Mouse (Mus musculus): ENCODE results near the gene Olfr545. TPM values are rescaled to one million over a fixed set of nuclear protein-coding genes. Genes with fewer than 3 reads are reported as not detected.
A peak's percentile ranks its signal among the peaks of the same experiment; 100 is the strongest.

Gene Olfr545
- total RNA-seq, 1 experiment from 2014 or later: not detected

DNA sequence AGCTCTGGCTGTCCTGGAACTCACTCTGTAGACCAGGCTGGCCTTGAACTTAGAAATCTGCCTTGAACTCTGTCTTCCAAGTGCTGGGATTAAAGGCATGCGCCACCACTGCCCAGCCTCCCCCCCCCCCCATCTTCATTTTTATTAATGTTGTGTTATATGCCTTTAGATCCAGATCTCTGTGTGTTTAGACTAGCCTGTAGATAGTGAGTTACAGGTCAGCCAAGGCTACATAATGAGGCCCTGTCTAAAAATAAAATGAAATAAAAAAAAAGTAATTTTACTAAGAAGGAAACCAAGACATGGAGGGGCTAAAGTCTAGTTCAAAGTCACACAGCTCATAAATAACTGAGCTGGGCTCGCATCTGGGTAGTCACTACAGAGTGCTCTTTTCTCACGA, 20.4 kb downstream of the Olfr545 start:
- DNase-seq: no peak

- no peak for DNase-seq
These were observed 20.9 kb downstream of the Olfr545 start for GRCm38 (mm10) chr7:102478425-102478824.

GRCm38 (mm10) chr7:102477377-102477776, 22.0 kb downstream of the Olfr545 start:
- no peak for DNase-seq

DNA sequence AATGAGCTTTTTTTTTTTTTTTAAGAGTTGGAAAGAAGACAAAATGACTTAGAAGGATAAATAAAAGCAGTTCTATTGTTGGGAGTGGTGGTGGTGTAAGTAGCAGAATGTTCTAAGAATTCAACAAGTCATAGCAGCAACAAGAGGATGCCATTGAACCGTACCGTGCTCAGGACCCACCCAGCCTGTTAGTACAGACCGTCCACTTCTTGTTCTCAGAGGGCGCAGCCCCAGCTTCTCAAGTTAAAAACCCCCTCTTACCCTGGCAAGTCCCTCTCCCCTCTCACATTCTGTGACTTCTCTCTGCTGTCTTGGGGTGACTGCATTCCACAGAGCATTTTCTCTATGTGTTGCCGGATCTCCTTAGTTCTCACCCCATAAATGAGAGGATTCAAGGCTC, 22.8 kb downstream of the Olfr545 start:
- DNase-seq: no peak

GRCm38 (mm10) chr7:102472675-102473074, 26.7 kb downstream of the Olfr545 start:
- DNase-seq: no peak

DNA sequence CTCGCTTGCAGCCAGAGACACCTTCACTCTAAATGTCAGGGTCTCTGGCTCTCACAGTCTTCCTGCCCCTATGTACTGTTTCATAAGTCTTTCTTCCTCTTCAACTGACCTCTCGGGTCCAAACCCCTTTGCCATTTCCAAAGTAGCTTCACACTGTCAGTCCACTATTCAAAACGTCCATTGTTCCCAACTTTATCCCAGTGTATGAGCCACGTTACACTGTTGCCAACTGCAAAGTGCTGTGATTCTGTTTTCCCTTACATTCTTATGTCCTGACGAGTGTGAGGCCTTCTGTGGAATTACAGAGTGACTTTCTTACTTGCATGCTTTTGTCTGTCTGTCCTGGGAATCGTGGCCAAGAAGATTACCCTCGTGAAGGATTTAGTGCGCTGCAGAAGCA, 31.8 kb downstream of the Olfr545 start:
- no peak for DNase-seq

GRCm38 (mm10) chr7:102458618-102459380, 40.6 kb downstream of the Olfr545 start:
- no peak for DNase-seq

DNA sequence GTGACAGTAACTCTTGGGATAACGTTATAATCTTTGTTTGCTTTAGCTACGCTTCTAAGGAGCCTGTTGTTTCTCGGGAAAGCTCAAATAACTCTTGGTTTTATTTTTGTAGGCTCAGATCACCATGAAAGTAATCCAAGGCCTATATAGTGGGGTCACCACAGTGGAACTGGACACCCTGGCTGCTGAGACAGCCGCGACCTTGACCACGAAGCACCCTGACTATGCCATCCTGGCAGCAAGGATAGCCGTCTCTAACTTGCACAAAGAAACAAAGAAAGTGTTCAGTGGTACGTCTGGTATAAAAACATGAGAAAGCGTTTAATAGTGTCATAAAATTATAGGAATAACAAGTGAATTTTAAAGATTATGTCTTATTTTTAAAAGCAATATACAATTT, 52.9 kb downstream of the Olfr545 start:
- DNase-seq: peak; percentile 23

DNA sequence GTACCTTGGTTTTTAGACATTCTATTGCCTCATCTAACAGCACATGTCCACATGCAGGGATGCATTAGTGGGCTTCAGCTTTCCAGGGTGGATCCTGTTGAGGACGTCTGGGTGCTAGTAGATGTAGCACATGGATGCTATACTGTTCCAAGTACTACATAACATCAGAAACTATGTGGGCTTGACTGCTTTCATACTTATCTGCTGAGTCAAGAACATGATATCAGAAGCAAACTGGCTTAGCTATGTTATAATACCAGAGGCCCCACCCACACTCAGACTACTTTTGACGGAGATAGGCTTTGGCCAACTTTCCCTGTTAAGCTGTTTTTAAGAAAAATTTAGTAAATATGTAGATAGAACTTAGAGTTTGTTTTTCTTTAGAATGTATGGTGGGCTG, 55.1 kb downstream of the Olfr545 start:
- DNase-seq: no peak

GRCm38 (mm10) chr7:102442432-102442831, 56.9 kb downstream of the Olfr545 start:
- DNase-seq: no peak

GRCm38 (mm10) chr7:102441657-102442391, 57.5 kb downstream of the Olfr545 start, which contains the start of gene Rrm1:
Gene Rrm1, plus strand, starts transcription at chr7:102441695.
- peak; percentile 91 for DNase-seq

Other genes with a start within 250 kb of the Olfr545 start
- gene Rhog, start 243.5 kb downstream of the Olfr545 start, total RNA-seq (2021): 58.9 and 59.7 TPM in 2 replicates
- gene Stim1, start 231.8 kb downstream of the Olfr545 start, total RNA-seq (2021): 52.4 and 65.8 TPM in 2 replicates
- 28.2 and 36.0 TPM in 2 replicates for gene Rrm1, start 57.9 kb downstream of the Olfr545 start, total RNA-seq (2021)
- gene Olfr543, start 17.9 kb downstream of the Olfr545 start, total RNA-seq (2021): not detected in 2 replicates
- gene Olfr544, start 11.3 kb downstream of the Olfr545 start, total RNA-seq (2021): not detected in 2 replicates
- not detected in 2 replicates for gene Olfr547, start 35.2 kb upstream of the Olfr545 start, total RNA-seq (2021)
- not detected in 2 replicates for gene Olfr548-ps1, start 41.3 kb upstream of the Olfr545 start, total RNA-seq (2021)
- not detected in 2 replicates for gene Olfr549, start 50.3 kb upstream of the Olfr545 start, total RNA-seq (2021)
- 11.6 and 17.7 TPM in 2 replicates for gene Trim21, start 65.9 kb upstream of the Olfr545 start, total RNA-seq (2021)
- gene Olfr550, start 71.9 kb upstream of the Olfr545 start, total RNA-seq (2021): not detected in 2 replicates
- gene Olfr551, start 92.3 kb upstream of the Olfr545 start, total RNA-seq (2021): not detected in 2 replicates
- gene Olfr552, start 98.2 kb upstream of the Olfr545 start, total RNA-seq (2021): 0.19 TPM in 1 of 2 replicates, not detected in the other
- not detected in 2 replicates for gene Olfr553, start 118.6 kb upstream of the Olfr545 start, total RNA-seq (2021)
- gene Olfr554, start 138.9 kb upstream of the Olfr545 start, total RNA-seq (2021): not detected in 2 replicates
- gene Olfr555, start 159.2 kb upstream of the Olfr545 start, total RNA-seq (2021): not detected in 2 replicates
- gene Olfr556, start 165.3 kb upstream of the Olfr545 start, total RNA-seq (2021): not detected in 2 replicates
- gene Trim68, start 187.8 kb upstream of the Olfr545 start, total RNA-seq (2021): 13.9 and 17.4 TPM in 2 replicates
- not detected in 2 replicates for gene Olfr557, start 196.3 kb upstream of the Olfr545 start, total RNA-seq (2021)
- gene Olfr558, start 202.6 kb upstream of the Olfr545 start, total RNA-seq (2021): 0.36 and 0.38 TPM in 2 replicates
- not detected in 2 replicates for gene Olfr33, start 219.5 kb upstream of the Olfr545 start, total RNA-seq (2021)
- gene Olfr559, start 227.9 kb upstream of the Olfr545 start, total RNA-seq (2021): not detected in 2 replicates

Data from adrenal gland, postnatal 25 days (tissue).